Mouse (Mus musculus) naive thymus-derived CD4-positive, alpha-beta T cell, adult 2 months (primary cell): Measurements from ENCODE around the gene Fth1.

Experiments used
- DNase-seq: peaks from one replicate; pipeline ENCODE4 v3.0.0-alpha.2; 2011; ENCODE audit warnings: low read depth

Fth1 gene

DNA sequence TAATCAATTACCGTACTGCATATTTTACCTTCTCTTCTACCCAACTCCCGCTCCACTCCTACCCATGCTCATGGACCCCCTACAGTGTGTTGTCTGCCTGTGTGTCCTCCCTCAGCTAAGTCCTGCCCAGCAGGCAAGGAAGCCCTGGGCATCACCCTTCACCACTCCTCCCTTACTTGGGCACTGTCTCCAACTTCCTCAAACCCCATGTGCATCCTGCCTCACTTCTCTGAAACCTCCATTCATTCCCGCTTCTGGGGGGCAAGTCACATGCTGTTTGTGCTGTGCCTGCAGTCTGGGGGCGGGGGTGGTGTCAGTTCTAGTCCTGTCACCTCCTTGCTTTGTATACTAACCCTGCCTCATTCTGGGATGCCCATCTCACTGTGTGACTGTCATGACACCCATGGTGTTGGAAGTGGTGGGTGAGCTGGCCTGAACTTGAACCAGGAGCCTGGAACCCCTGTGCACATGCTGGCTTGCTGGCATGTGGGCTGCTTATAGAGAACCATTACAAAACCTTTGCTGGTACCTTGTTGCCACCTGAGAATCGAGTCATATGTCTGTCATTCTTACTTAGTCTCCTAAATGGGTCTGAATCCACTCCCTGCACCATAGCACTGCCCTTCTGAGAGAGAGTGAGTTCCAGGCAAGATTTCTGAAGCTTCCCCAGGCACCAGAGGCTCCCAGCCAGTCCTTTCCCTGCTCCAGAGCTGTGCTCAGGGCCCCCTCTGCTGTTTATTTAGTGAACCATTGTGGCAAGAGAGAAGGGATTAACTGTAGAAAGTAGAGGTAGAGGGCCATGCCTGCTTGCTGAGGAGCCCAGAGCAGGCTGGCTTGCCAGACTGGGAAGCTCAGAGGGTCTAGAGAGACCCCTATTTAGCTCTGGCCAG is 42.3 kb downstream of the Fth1 start:
- no peak for DNase-seq

DNA sequence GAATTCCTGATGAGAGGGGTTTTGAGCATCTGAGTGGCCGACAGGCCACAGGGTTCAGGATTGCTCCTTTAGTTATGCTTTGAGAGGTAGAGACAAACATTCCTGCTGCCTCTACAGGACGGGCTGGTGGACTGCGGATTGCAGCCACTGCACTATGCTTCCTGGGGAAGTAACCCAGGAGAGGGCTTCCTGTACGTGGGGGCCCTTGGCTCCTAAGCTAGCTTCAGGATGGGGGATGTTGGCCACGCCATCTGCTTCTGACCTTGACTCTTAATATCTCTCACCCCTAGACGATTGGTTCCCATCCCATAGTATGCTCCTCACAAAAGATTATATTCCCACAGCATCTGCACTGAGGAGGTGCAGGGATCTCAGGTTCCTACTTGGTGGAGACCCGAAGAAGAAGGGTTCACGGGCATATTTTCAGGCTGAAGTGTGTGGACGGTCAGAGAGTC is 42.9 kb downstream of the Fth1 start:
- no peak for DNase-seq

DNA sequence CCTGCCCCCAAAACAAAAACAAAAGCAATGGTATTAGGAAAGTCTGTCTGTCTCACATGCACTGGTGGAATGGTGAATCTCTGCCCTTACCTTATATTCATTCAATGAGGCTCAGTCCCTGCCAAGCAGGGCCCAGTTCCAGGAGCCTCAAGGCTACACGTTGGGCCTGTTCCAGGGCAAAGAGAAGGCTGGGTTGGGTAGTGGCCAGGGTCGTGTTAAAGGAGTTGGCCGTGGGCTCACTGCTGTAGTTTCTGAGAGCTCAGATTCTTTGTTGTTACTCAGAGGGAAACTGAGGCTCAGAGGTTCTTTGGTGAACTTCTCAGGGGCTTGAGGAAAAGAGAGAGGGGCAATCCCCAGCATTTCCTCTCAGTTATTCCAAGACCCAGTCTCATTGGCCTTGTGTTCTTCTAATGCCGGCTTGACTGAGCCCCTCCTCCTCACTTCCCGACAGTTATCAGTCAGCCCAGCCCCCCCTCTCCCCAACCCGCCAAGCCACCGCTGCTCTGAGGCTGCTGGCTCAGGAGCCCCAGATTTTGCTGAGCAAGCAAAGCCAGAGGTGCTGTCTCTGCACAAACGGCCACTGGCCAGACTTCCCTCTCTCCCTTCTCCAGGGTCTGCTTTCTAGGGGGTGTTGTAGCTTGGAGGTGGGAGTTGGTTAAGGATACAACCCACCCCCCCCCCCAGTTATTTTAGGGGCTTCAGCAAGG is 44.9 kb downstream of the Fth1 start:
- DNase-seq: no peak

DNA sequence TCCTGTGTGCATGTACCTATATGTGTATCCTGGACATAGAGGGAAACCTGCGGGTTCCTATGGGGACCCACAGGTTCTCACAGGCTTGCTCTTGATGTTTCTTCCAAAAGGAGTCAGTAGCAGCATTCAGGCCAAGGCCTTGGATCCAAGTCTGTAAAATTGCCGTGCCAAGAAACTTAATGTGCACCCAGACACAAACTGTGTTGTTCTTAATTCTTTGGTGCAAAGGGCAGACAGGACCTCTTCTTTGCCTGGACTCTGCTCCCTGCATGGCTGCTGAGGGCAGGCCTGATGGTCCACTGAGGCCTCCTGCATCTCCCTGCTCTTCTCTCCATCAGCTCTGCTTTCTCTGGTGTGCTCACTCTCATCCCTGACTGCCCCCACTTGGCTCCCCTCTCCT is 49.3 kb downstream of the Fth1 start:
- DNase-seq: no peak

DNA sequence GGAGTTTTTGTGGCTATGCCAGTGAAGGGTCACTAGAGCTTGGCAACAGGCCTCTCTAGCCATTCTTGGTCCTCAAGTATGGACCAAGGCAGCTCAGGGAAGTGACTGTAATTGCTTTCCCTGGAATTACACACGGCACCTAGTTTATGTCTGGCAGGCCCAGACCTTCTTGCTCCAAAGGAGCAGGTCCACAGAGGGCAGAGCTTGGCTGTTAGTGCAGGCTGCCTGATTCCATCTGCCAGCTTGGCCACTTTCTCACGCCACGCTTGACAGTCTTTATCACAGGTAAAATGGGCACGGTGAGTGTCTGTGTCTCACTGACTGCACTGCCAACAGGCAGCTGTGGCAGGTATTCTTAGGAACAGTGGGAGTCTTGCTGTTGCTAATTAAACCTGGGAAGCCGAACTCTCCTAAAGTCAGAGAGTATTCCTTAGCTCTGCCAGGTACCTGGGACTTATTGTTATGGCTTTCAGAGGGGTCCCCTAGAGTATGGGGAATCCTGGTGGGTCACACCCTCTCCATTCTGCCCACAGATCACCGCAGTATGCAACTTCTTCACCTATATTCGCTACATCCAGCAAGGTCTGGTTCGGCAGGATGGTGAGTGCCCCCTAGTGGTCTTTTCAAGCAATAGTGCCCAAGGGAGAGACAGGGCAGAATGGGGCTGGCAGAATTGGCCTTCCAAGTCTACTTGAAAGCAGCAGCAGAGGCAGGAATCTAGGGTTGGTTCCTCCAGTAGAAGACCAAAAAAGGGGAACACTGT is 53.0 kb downstream of the Fth1 start:
- peak; percentile 75 for DNase-seq

DNA sequence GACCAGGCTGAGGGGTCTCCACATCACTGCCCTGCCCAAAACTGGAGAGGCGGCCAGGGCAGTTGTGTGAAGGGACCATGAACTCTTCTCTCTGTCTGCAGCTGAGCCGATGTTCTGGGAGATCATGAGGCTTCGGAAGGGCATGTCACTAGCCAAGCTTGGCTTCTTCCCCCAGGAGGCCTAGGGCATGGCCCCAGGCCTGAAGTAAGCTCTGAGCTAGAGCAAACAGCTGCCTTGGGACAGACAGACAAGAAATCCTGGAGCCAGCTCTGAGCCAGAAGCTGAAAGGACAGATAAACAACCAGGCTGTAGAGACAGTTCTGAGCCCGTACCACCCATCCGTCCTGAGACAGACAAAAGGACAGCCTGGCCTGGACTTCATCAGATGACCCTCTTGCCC is 54.0 kb downstream of the Fth1 start:
- DNase-seq: no peak
